Mouse (Mus musculus) olfactory bulb, adult 2 months (tissue): Measurements from ENCODE around the gene Unc5b. TPM values are rescaled to one million over a fixed set of nuclear protein-coding genes. Genes with fewer than 3 reads are reported as not detected.

Experiments used
- H3K27ac ChIP-seq: fragments of 200-500 bp; 2 replicates; pipeline ENCODE4 v1.5.1; 2012; ENCODE audit warnings: low read depth, low read length; ENCODE audit not compliant: insufficient read depth
- H3K4me1 ChIP-seq: fragments of 200-500 bp; 2 replicates; pipeline ENCODE4 v1.6.1; 2012; ENCODE audit warnings: low read length; ENCODE audit not compliant: control insufficient read depth, insufficient read depth
- H3K4me3 ChIP-seq: fragments of 200-500 bp; 2 replicates; pipeline ENCODE4 v1.5.1; 2012; ENCODE audit warnings: mild to moderate bottlenecking, low read depth, low read length, moderate library complexity; ENCODE audit not compliant: insufficient read depth
- CTCF ChIP-seq: fragments of 200-500 bp; IDR thresholded peaks from 2 replicates; pipeline ENCODE4 v1.5.1; 2012; ENCODE audit warnings: low read depth, mild to moderate bottlenecking, low read length, moderate library complexity; ENCODE audit not compliant: insufficient read depth
- POLR2A ChIP-seq: fragments of 200-500 bp; IDR thresholded peaks from 2 replicates; pipeline ENCODE4 v1.6.1; 2012; ENCODE audit warnings: mild to moderate bottlenecking, low read depth, low read length, moderate library complexity; ENCODE audit not compliant: insufficient read depth
- WGBS: fragments of 180-500 bp; shearing (Covaris S2); methylation state at CpG from one replicate; pipeline ENCODE4 v1.1.7; 2018; 5-methylcytosine and 5-hydroxymethylcytosine counted together
- polyA plus RNA-seq: library from polyadenylated mRNA; stranded (reverse); fragments of >200 nt; gene quantifications from 2 replicates; pipeline ENCODE4 v1.2.4, GENCODE M21; 2012; ENCODE audit warnings: low replicate concordance; ENCODE audit not compliant: missing spikeins, insufficient read depth, insufficient read length

The Unc5b gene
- polyA plus RNA-seq, 1 experiment = not detected

- peaks cover 17% of the 10 kb centered on the region for H3K4me1 ChIP-seq
- no peak for TF ChIP-seq POLR2A
- TF ChIP-seq CTCF = no peak
- no peak overlapping the region for H3K4me3 ChIP-seq
- no peak overlapping the region for H3K27ac ChIP-seq
- WGBS = 86% methylated on average over 12 of the region's 12 CpGs
These were observed 1.3 kb upstream of the Unc5b start for GRCm38 (mm10) chr10:60832664-60833173.

- TF ChIP-seq CTCF = no peak
- TF ChIP-seq POLR2A = no peak
- Histone ChIP-seq H3K4me3 (peak overlapping the region; percentile 61), H3K27ac (no peak overlapping the region), H3K4me1 (peaks cover 35% of the 10 kb centered on the region)
- WGBS = under 1% methylated on average over 78 of the region's 78 CpGs
These were observed 628 bp downstream of the Unc5b start for GRCm38 (mm10) chr10:60830556-60831350.

- no peak for TF ChIP-seq POLR2A
- TF ChIP-seq CTCF = no peak
- peak overlapping the region; percentile 61 for H3K4me3 ChIP-seq
- peaks cover 35% of the 10 kb centered on the region for H3K4me1 ChIP-seq
- H3K27ac ChIP-seq = no peak overlapping the region
- WGBS = 5% methylated on average over 11 of the region's 11 CpGs
These were observed 1.4 kb downstream of the Unc5b start for GRCm38 (mm10) chr10:60830000-60830399.

- TF ChIP-seq CTCF (no peak), POLR2A (no peak)
- Histone ChIP-seq H3K4me1 (peaks cover 35% of the 10 kb centered on the region), H3K27ac (no peak overlapping the region), H3K4me3 (no peak overlapping the region)
- 64% methylated on average over 6 of the region's 6 CpGs for WGBS
These were observed 2.3 kb downstream of the Unc5b start for GRCm38 (mm10) chr10:60829071-60829470.

- H3K4me1 ChIP-seq = peaks cover 35% of the 10 kb centered on the region
- 79% methylated on average over 17 of the region's 17 CpGs for WGBS
- no peak overlapping the region for H3K4me3 ChIP-seq
- H3K27ac ChIP-seq = no peak overlapping the region
- TF ChIP-seq CTCF (no peak), POLR2A (no peak)
These were observed 3.3 kb downstream of the Unc5b start for GRCm38 (mm10) chr10:60827901-60828670.

GRCm38 (mm10) chr10:60827266-60827665, 4.1 kb downstream of the Unc5b start:
- H3K4me3 ChIP-seq = peak overlapping the region; percentile 46; the same call in 1 of the 2 replicates
- TF ChIP-seq POLR2A = no peak
- no peak for TF ChIP-seq CTCF
- no peak overlapping the region for H3K27ac ChIP-seq
- peaks cover 35% of the 10 kb centered on the region for H3K4me1 ChIP-seq
- WGBS = 21% methylated on average over 5 of the region's 5 CpGs

GRCm38 (mm10) chr10:60826461-60827237, 4.7 kb downstream of the Unc5b start:
- Histone ChIP-seq H3K4me3 (peak overlapping the region; percentile 46), H3K27ac (no peak overlapping the region), H3K4me1 (peaks cover 34% of the 10 kb centered on the region)
- TF ChIP-seq CTCF = 0 out of 2 replicates have a peak, but pooled peaks have one; percentile 35
- TF ChIP-seq POLR2A = no peak
- WGBS = 6% methylated on average over 34 of the region's 34 CpGs

GRCm38 (mm10) chr10:60825955-60826354, 5.4 kb downstream of the Unc5b start:
- 69% methylated on average over 6 of the region's 6 CpGs for WGBS
- TF ChIP-seq CTCF (no peak), POLR2A (no peak)
- Histone ChIP-seq H3K27ac (no peak overlapping the region), H3K4me1 (peaks cover 30% of the 10 kb centered on the region), H3K4me3 (no peak overlapping the region)

GRCm38 (mm10) chr10:60823744-60824143, 7.6 kb downstream of the Unc5b start:
- peaks cover 23% of the 10 kb centered on the region for H3K4me1 ChIP-seq
- H3K4me3 ChIP-seq = no peak overlapping the region
- no peak for TF ChIP-seq CTCF
- TF ChIP-seq POLR2A = no peak
- 83% methylated on average over 8 of the region's 8 CpGs for WGBS
- H3K27ac ChIP-seq = no peak overlapping the region
